Mouse (Mus musculus) frontal cortex, postnatal 25 days (tissue): ENCODE results near the gene Def8.

Experiments
- DNase-seq, 2 experiments: peaks; one replicate each; pipeline ENCODE4 v3.0.0; 2022; ENCODE audit warnings: low spot score in 2 of 2

The Def8 gene

DNA sequence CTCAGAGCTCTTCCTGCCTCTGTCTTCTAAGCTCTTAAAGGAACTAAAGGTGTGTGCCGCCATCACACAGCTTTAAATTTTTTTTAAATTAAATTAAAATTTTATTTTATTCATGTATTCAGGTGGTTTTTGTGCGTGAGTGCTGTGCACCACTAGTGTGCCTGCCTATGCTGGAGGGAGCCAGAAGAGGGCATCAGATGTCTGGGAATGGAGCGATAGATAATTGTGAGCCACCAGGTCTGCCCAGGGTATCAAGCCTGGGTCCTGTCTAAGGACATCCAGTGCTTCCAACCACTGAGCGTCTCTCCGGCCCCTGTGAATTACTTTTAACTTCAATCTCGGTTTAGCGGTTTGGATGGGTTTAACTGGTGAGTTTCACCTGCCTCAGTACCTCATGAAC is 59.3 kb downstream of the Def8 start:
- DNase-seq: no peak

DNA sequence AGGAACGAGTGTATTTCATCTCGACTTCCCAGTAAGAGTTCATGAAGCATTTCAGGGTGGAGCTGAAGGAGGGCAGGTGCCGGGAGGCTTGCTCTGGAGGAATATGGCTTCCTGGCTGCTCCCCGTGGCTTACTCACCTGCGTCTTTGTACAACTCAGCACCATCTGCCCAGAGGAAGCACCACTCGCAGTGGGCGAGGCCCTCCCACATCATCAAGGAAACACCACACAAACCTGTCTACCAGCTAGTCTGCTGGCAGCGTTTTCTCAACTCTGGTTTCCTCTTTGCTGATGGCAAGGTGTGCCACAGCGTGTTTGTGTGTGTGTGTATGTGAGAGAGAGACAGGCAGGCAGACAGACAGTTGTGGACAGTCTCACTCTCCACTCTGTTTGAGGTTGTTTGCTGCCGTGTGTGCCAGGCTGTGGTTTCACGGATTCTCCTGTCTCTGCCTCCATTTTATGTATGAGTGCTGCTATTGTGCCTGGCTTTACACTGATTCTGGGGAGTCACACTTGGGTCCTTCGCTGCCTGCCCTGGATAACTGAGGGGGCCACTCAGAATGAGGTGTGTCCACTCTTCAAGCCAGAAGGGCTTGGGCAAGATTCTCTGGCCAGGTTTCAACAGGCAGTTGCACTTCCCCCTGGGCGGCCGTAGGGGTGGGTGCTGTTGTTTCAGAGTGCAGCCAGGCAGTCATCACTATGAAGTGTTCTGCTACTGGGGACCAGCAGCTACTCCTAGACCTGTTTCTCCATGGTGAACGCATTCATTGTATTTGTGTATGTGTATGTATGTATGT is 68.2 kb downstream of the Def8 start:
- no peak for DNase-seq

DNA sequence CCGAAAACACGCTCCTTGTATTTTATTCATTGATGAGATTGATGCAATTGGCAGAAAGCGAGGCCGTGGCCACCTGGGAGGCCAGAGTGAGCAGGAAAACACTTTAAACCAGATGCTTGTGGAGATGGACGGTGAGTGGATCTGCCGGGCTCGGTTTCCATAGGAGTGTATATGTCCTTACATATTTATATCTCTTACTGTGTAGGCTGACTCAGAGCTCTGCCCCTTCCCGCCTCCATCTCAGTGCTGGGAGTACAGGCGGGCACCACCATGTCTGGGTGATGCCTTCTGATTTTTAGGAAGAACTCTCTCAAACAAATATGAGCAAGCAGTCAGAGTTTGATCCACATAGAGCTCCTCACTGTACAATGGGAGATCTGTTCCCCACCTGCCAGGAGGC is 69.6 kb downstream of the Def8 start:
- no peak for DNase-seq

DNA sequence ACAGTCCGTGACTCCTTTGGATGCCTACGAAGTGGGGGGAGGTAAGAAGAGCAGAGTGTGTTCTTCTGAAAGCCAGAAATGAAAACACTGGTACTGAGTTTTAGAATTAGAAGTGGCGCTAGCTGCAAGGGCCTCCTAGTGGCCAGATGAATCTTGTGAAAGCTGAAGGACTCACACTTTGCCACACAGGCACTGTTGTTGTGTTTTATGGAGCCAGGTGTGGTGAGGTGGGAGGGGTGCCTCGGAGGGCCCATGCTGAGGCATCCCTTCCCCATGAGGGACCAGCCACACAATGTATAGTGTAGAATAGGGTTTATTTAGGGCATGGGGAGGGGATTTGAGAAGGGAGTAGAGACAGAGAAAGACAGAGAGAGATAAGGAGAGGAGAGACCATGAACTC is 74.4 kb downstream of the Def8 start:
- DNase-seq: no peak

DNA sequence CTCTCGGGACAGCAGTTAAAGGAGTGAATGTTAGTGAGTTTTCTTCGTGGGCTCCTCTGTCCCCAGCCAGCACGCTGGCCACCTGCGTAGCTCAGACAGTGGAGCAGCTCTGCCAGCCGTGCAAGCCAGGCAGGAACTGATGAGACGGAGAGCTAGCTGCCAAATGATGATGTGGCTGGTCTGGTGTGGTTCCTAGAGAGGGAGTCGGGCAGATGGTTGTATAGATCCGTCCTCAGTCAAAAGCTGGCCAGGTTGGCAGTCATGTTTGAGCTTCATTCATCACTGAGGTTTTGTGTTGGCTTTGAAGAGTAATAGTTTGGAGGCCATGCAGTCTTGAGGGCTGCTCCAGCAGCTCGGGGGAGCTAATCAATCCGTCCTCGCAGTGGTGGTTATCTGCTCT is 75.6 kb downstream of the Def8 start:
- DNase-seq: no peak

DNA sequence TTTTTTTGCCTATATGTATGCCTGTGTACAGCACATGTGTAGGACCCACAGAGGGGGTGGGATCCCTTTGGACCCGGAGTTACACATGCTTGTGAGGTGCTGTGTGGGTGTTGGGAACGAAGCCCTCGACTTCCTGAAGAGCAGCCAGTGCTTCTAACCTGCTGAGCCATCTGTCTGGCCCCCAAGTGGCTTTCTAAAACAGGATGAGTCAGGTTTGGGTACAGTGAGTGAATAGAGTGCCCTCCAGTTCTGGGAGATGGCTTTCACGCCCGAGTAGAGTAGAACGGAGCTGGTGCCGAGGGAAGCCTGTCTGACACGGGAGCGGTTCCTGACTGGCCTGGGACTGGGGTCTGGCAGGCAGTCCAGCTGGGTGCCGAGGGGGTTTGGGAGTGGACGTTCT is 76.2 kb downstream of the Def8 start:
- DNase-seq: no peak

DNA sequence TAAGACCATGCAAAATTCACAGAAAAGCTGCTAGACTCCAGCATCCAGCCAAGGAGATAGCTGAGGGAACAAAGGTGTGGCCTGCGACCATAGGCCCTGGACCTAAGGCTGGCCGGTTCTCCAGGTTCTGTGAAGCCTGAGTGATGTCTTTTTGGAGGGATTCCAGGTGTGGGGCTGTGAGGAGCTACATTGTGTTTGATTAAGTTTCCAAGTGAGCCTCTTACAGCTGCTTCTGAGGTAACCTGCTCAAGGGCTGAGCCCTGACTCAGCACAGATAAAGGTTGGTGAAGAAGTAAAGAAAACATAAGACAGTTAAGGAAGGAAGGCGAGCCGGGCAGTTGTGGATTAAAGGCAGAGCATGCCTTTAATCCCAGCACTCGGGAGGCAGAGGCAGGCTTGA is 78.9 kb downstream of the Def8 start:
- no peak for DNase-seq

DNA sequence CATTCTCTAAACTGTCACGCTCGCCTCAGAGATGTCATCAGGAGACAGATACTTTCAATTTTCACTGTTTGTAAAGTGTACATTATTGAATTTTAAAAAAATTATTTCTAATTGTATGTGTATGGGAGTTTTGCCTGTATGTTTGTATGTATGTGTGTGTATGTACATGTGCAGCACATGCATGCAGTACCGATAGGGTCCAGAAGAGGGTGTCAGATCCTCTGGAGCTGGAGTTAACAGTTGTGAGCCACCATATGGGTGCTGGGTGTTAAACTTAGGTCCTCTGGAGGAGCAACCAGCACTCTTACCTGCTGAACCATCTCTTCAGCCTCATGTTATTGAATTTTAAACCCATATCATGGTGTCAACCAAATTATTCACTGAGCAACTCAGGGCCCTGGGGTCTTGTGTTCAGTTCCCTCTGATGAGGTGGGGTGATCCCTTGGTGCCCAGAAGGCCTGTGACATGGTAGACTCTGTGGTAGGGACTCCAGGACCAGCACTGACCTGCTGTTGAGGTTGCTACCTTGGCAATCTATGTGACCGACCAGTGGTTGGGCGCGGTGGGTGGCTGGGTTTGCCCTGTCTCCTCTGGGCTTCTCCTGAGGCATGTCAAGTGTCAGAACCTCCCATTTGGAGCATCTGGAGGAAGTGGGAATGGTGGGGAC is 80.6 kb downstream of the Def8 start:
- no peak for DNase-seq

DNA sequence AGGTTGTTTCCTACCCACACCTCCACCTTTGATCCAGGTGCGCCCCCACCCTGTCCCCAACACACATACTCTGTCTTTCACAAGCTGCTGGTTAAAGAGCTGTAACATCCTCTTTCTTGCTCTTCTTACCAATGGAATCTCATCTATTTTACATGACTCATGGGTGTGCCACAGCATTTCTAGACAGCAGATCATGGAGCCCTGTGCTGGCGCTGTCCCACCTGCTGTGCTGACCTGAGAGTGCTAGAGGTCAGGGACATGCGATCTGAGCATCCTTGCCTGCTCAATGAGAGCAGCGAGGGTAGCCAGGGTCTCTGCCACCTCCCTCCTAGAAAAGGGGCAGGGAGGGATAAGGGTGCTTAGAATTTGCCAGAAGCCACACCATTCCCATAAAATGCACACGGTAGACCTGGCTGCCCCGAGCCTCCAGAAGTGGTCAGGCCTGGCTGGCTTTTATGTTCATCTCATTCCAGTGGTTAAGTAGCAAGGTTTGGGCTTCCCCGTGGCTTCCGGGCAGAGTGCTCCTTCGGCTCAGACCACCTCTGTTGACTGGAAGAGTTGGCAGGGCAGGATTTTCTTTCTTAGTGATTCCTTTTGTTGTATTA is 81.4 kb downstream of the Def8 start:
- DNase-seq: no peak

DNA sequence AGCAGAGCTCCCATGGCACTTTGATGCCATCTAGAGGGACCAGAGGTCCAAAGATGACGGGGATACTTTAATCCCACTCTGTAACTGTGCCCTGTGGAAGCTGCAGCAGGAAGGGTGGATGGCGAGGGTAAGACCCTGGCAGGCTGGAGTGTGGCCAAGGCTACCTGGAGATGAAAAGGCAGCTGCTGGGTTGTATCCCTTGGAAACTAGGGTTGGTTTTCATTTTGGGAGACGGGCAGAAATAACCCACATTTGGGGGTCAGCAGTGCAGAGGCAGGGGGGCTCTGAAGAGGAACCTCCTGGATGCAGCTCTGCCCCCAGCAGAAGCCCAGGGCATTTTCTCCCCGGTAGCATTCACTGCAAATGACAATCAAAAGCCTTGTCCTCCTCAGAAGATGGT is 81.9 kb downstream of the Def8 start:
- no peak for DNase-seq

DNA sequence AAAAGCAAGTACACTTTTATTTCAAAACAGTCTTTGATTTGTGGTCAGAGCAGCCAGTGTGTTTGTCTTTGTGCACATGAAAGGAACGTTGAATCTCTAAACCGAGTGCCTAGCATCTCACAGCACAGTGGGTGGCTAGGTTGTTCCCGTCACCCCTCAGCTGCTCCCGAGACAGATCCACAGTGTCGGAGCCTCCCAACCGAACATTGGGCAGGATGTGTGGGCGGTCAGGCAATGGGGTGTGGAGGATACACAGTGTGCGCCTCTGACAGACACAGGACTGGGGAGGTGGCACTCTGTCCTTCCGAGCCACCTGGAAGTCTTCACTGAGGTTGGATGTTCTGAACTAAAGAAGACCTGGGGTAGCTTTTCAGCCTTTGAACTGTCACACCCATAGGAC is 82.4 kb downstream of the Def8 start:
- no peak for DNase-seq

DNA sequence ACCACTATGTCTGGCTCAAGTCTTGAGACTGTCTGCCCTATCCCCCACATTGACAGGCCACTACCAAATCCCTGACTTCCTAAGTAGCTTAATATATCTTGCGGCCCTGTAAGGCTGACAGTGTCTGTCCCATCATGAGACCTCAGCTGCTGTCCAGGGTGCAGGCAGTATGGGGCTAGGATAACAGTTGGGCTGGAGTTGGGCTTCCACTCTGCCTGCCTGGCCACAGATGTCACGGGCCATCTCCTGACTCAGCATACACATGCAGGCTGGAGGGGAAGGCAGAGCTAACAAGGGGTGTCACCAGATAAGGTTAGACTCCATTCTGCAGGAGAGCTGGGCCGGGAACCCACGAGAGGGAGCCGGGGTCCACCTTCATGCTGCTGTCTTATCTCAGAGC is 83.8 kb downstream of the Def8 start:
- DNase-seq: no peak

DNA sequence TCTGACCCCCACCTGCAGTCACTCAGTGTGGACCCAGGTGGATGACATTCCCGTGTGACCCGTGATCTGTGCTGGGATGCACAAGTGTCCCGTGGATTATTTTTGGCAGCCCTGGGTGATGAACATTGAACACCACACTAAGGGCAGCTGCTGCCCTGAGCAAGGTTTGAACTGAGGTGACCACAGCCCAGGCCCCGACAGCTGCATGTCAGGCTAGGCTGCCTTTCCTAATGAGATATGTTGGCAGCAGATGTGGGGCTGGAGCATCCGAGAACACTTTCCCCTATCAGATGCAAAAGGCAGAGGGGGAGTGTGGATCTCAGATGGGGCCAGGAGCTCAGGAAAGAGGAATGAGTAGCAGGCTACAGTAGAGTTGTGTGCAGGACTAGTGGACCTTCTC is 87.5 kb downstream of the Def8 start:
- no peak for DNase-seq
